Mouse (Mus musculus): Measurements from ENCODE around the gene Opa3. TPM values are rescaled to one million over a fixed set of nuclear protein-coding genes. Genes with fewer than 3 reads are reported as not detected.

Opa3 gene
- total and polyA plus RNA-seq, 3 experiments = 9.4 to 21.2 (median 11.9) TPM

DNA sequence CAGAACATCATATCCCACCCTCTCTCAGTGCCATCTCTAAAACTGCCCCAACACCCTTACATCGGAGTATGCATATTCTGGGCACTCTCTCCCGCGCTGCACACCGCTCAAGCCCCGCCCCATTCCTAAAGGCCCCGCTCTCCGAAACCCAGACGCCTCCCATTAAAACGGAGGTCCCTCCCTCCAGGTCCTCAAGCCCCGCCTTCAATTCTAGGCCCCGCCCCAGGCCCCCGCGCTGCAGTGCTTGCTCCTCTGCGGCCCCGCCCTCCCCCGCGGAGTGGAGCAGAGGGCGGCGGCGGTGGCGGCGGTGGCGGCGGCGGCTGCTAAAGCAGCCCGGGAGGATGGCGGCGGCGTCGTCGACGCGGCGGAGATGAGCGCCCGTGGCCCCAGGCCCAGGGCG is 54.3 kb downstream of the Opa3 start, which contains the start of gene Rtn2:
Rtn2 (plus strand) TSS at position 240 of the 400 bp plus-strand sequence.
- dilution Hi-C loops (cut with MboI; ENCODE audit: extremely low pct_ligation_motif_present, extremely low pct_unique_long_range_greater_than_20kb, low sequenced_read_pairs) = no loop called here
- Histone ChIP-seq H3K4me3 (replicated peaks in 1 of 3; ENCODE audit: low read depth in 2 of 3, low read length in 2 of 3, poor library complexity in 1 of 3) (peak within 1 kb of the TSS in 2 of 3 experiments; percentile 26 to 58), H3K79me2 (replicated peaks; ENCODE audit: control insufficient read depth, extremely low read depth, insufficient read depth, poor library complexity, severe bottlenecking) (no peaks in the 10 kb centered on the region), H3K36me3 (replicated peaks in 1 of 2; ENCODE audit: control insufficient read depth in 1 of 2, insufficient read depth in 1 of 2, low read length in 1 of 2) (no peaks in the 10 kb centered on the region), H3K9ac (ENCODE audit: insufficient read depth, low read depth) (peak within 1 kb of the TSS; percentile 12; the same call in 1 of the 2 replicates), H3K9me3 (replicated peaks; ENCODE audit: low read length) (no peaks in the 10 kb centered on the region), H3K27me3 (replicated peaks) (peaks cover 36% of the 10 kb centered on the region), H3K27ac (ENCODE audit: insufficient read depth, low read depth) (no peak within 1 kb of the TSS), H3K4me2 (ENCODE audit: insufficient read depth, low read depth, poor library complexity, severe bottlenecking) (peak within 1 kb of the TSS; percentile 92), H3K4me1 (ENCODE audit: control insufficient read depth in 1 of 2, insufficient read depth in 2 of 2) (peaks cover 0 to 15% of the 10 kb centered on the region in 2 experiments; a peak in 3 of 4 replicates)
- DNase-seq (ENCODE audit: extremely low read depth) = peak; percentile 81
- TF ChIP-seq JUN (IDR thresholded peaks at IDR 0.05; ENCODE audit: insufficient read depth, low read depth, low read length) (no peak), GABPA (IDR thresholded peaks at IDR 0.05; ENCODE audit: insufficient replicate concordance, low read depth, low read length) (no peak), ZC3H11A (IDR thresholded peaks at IDR 0.05; ENCODE audit: low read depth, low read length) (no peak), SIN3A (IDR thresholded peaks at IDR 0.05; ENCODE audit: low read length) (no peak), USF2 (conservative IDR thresholded peaks at IDR 0.05; ENCODE audit: low read depth, low read length) (no peak), USF1 (IDR thresholded peaks at IDR 0.05; ENCODE audit: low read depth, low read length) (no peak), ZKSCAN1 (IDR thresholded peaks at IDR 0.05; ENCODE audit: borderline replicate concordance, low read depth, low read length) (no peak), JUND (conservative IDR thresholded peaks at IDR 0.05; ENCODE audit: low read depth, low read length) (no peak), ZMIZ1 (IDR thresholded peaks at IDR 0.05; ENCODE audit: low read depth, low read length) (no peak), KAT2A (IDR thresholded peaks at IDR 0.05; ENCODE audit: insufficient replicate concordance, low read length) (no peak), POLR2AphosphoS2 (IDR thresholded peaks at IDR 0.05; ENCODE audit: low read depth, low read length) (no peak), RCOR1 (conservative IDR thresholded peaks at IDR 0.05; ENCODE audit: low read depth, low read length) (no peak), ETS1 (conservative IDR thresholded peaks at IDR 0.05; ENCODE audit: low read depth, low read length) (no peak), MAX (IDR thresholded peaks at IDR 0.05; ENCODE audit: low read length) (no peak), MAFK (IDR thresholded peaks at IDR 0.05; ENCODE audit: insufficient replicate concordance, low read length) (no peak), CHD2 (IDR thresholded peaks at IDR 0.05; ENCODE audit: low read length) (no peak), SMC3 (IDR thresholded peaks at IDR 0.05; ENCODE audit: low read depth, low read length) (no peak), BHLHE40 (IDR thresholded peaks at IDR 0.05; ENCODE audit: low read depth, low read length) (no peak), MAZ (IDR thresholded peaks at IDR 0.05; ENCODE audit: low read depth, low read length) (no peak)
- in situ Hi-C loops (cut with MboI; ENCODE audit: low pct_ligation_motif_present, low pct_unique_long_range_greater_than_20kb, low sequenced_read_pairs) = loop anchor here (5.0 kb wide), 1 partner anchor 100 kb away; no protein-coding TSS in a partner anchor

DNA sequence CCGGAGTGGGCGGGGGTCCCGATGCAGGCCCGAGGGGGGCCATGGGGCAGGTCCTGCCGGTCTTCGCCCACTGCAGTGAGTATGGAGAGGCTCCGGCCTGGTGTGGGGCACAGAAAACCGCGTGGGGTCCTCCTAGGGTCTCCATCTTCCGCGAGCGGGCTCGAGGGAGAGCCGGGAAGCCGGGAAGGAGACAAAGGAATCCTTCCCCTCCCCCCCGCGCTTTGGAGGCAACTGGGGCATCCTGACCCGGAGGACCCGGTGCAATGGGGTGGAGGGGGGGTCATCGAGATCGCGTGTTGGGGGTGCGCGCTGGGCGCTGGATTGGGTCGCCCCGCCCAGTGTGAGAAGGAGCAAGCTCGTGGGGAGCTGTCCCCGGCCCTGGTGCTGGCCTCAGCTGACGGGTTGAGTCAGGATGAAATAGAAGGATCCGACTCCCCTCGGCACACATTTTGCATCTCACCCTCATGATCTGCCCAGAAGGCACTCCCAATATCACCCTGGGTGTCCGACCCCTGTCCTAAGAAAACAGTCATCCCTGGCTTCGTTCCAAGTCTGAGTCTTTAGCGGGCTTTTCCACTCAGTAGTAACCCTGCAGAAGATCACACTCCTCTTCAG is 54.8 kb downstream of the Opa3 start:
- Histone ChIP-seq H3K79me2 (replicated peaks; ENCODE audit: control insufficient read depth, extremely low read depth, insufficient read depth, poor library complexity, severe bottlenecking) (no peaks in the 10 kb centered on the region), H3K4me3 (replicated peaks in 1 of 3; ENCODE audit: low read depth in 2 of 3, low read length in 2 of 3, poor library complexity in 1 of 3) (peak overlapping the region in 2 of 3 experiments; percentile 26 to 58), H3K36me3 (replicated peaks in 1 of 2; ENCODE audit: control insufficient read depth in 1 of 2, insufficient read depth in 1 of 2, low read length in 1 of 2) (no peaks in the 10 kb centered on the region), H3K4me1 (ENCODE audit: control insufficient read depth in 1 of 2, insufficient read depth in 2 of 2) (peaks cover 0 to 10% of the 10 kb centered on the region in 2 experiments; a peak in 3 of 4 replicates), H3K27ac (ENCODE audit: insufficient read depth, low read depth) (no peak overlapping the region), H3K4me2 (ENCODE audit: insufficient read depth, low read depth, poor library complexity, severe bottlenecking) (peak overlapping the region; percentile 92), H3K9ac (ENCODE audit: insufficient read depth, low read depth) (peak overlapping the region; percentile 12; the same call in 1 of the 2 replicates), H3K27me3 (replicated peaks) (peaks cover 40% of the 10 kb centered on the region), H3K9me3 (replicated peaks; ENCODE audit: low read length) (no peaks in the 10 kb centered on the region)
- in situ Hi-C loops (cut with MboI; ENCODE audit: low pct_ligation_motif_present, low pct_unique_long_range_greater_than_20kb, low sequenced_read_pairs) = loop anchor here (5.0 kb wide), 1 partner anchor 101 kb away; no protein-coding TSS in a partner anchor
- dilution Hi-C loops (cut with MboI; ENCODE audit: extremely low pct_ligation_motif_present, extremely low pct_unique_long_range_greater_than_20kb, low sequenced_read_pairs) = no loop called here
- TF ChIP-seq SIN3A (IDR thresholded peaks at IDR 0.05; ENCODE audit: low read length) = peak; percentile 92
- TF ChIP-seq MAX (IDR thresholded peaks at IDR 0.05; ENCODE audit: low read length) = 0 out of 2 replicates have a peak, but pooled peaks have one; percentile 21
- peak; percentile 95 for TF ChIP-seq MXI1 (IDR thresholded peaks at IDR 0.05; ENCODE audit: low read depth, low read length)
- no peak for TF ChIP-seq BHLHE40 (IDR thresholded peaks at IDR 0.05; ENCODE audit: low read depth, low read length)
- DNase-seq (ENCODE audit: extremely low read depth) = no peak
